7 mouse cellular contexts compared by ENCODE assay signal in the genomic region with DNA sequence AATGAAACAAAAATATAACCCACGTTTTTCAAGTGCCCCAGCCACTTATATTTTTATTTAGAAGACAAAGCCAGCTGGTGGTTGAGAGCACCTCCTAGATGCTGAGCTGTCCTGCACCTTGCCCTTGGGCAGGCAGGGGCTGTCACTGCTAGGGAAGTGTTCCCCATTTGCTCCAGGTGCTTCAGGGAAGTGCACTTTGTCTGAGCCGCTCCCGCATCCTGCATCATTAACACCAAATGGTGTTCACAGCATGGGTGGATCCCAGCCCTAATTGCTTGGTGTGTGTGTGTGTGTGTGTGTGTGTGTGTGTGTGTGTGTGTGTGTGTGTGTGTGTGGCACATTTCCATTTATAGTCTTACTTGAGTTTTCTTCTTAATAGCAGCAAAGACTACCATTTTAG. TPM values are rescaled to one million over a fixed set of nuclear protein-coding genes. Genes with fewer than 3 reads are reported as not detected.
DNase-seq lines count a peak whose midpoint lies in the region; ATAC-seq and TF ChIP-seq lines count a peak whose summit lies in the region.
"Not testable (repeated sequence)": the region's sequence is repeated elsewhere in the genome, so short reads cannot be mapped to it uniquely, and the experiment has no call there.

No protein-coding gene starts in this region.

- TF ChIP-seq CTCF in stomach, postnatal 0 days (IDR thresholded peaks at IDR 0.05; ENCODE audit: low read depth), result not testable (repeated sequence)

- H3K27ac ChIP-seq in intestine, embryonic 15.5 days; stomach, postnatal 0 days (replicated peaks): not testable (repeated sequence)
- peak overlapping the region; percentile 51; the same call in 1 of the 2 replicates for H3K27ac ChIP-seq in liver, embryonic 15.5 days (replicated peaks)

- not testable (repeated sequence) for H3K27me3 ChIP-seq in erythroblast, embryonic 14.5 days (ENCODE audit: control insufficient read depth); intestine, embryonic 15.5 days (replicated peaks); liver, embryonic 15.5 days; stomach, postnatal 0 days (ENCODE audit: control insufficient read depth, insufficient read depth, low read length)

- H3K4me1 ChIP-seq in erythroblast, embryonic 14.5 days (ENCODE audit: control insufficient read depth), result peaks cover 82% of the 10 kb centered on the region
- H3K4me1 ChIP-seq in intestine, embryonic 15.5 days (replicated peaks); stomach, postnatal 0 days (replicated peaks; ENCODE audit: control insufficient read depth, insufficient read depth): not testable (repeated sequence)
- peaks cover 68% of the 10 kb centered on the region for H3K4me1 ChIP-seq in liver, embryonic 15.5 days (replicated peaks)

- peak overlapping the region; percentile 35 for H3K4me3 ChIP-seq in erythroblast, embryonic 14.5 days (replicated peaks)
- not testable (repeated sequence) for H3K4me3 ChIP-seq in intestine, embryonic 15.5 days (replicated peaks); liver, embryonic 15.5 days (replicated peaks); stomach, postnatal 0 days (ENCODE audit: low read depth, low read length)

- H3K36me3 ChIP-seq in erythroblast, embryonic 14.5 days (ENCODE audit: control insufficient read depth), result peaks cover 97% of the 10 kb centered on the region
- peaks cover 15% of the 10 kb centered on the region for H3K36me3 ChIP-seq in intestine, embryonic 15.5 days
- H3K36me3 ChIP-seq in liver, embryonic 15.5 days (replicated peaks), result peaks cover 84% of the 10 kb centered on the region
- not testable (repeated sequence) for H3K36me3 ChIP-seq in stomach, postnatal 0 days (ENCODE audit: control insufficient read depth, insufficient read depth, low read length)

- not testable (repeated sequence) for H3K9me3 ChIP-seq in erythroblast, embryonic 14.5 days (ENCODE audit: control insufficient read depth, low read length); intestine, embryonic 15.5 days; liver, embryonic 15.5 days (replicated peaks); stomach, postnatal 0 days (ENCODE audit: control insufficient read depth, low read length)

- WGBS in intestine, embryonic 15.5 days, result 67% methylated on average over 3 of the region's 3 CpGs
- 80% methylated on average over 3 of the region's 3 CpGs for WGBS in liver, embryonic 15.5 days (ENCODE audit: insufficient replicate concordance)
- 65% methylated on average over 3 of the region's 3 CpGs for WGBS in stomach, postnatal 0 days

- H3K4me2 ChIP-seq in intestine, embryonic 15.5 days (replicated peaks); stomach, postnatal 0 days (replicated peaks; ENCODE audit: low read depth): not testable (repeated sequence)
- H3K4me2 ChIP-seq in liver, embryonic 15.5 days, result peak overlapping the region; percentile 36; the same call in 1 of the 2 replicates

- DNase-seq in ZHBTc4 (ENCODE audit: low read depth, low spot score), result peak; percentile 29
- DNase-seq in cerebellum, postnatal 10 days, result peak; percentile 10 to 20
- peak; percentile 18 for DNase-seq in liver
- DNase-seq in stomach, postnatal 0 days (ENCODE audit: low spot score), result peak; percentile 27

- TF ChIP-seq EP300 in stomach, postnatal 0 days (optimal IDR thresholded peaks at IDR 0.05), result not testable (repeated sequence)

- not testable (repeated sequence) for H3K9ac ChIP-seq in intestine, embryonic 15.5 days; liver, embryonic 15.5 days; stomach, postnatal 0 days (ENCODE audit: low read length)

- ATAC-seq in intestine, embryonic 15.5 days, result 0 out of 2 replicates have a peak, but pooled peaks have one; percentile 45
- ATAC-seq in liver, embryonic 15.5 days (ENCODE audit: insufficient read depth); stomach, postnatal 0 days (ENCODE audit: low FRiP score, low TSS enrichment): not testable (repeated sequence)

RNA-seq across cellular contexts. Expression of gene Nusap1, which starts 16.5 kb away (rescaled TPM):
- 1.8 and 1.9 TPM in 2 replicates for polyA plus RNA-seq in erythroblast, embryonic 14.5 days (2012)
- polyA plus RNA-seq in intestine, embryonic 15.5 days (2015; fragmentation: Nextera tagmentation; extraction: Ambion mirVana), result 56.6 and 65.4 TPM in 2 replicates
- polyA plus RNA-seq in liver, embryonic 15.5 days (2015; fragmentation: Nextera tagmentation; extraction: Ambion mirVana), result 88.1 and 94.0 TPM in 2 replicates
- 17.6 and 23.7 TPM in 2 replicates for polyA plus RNA-seq in stomach, postnatal 0 days (2015; fragmentation: Nextera tagmentation; extraction: Ambion mirVana)

RNA-seq across cellular contexts. Expression of gene Oip5, which starts 16.7 kb away (rescaled TPM):
- 3.6 and 6.2 TPM in 2 replicates for polyA plus RNA-seq in erythroblast, embryonic 14.5 days (2012)
- polyA plus RNA-seq in intestine, embryonic 15.5 days (2015; fragmentation: Nextera tagmentation; extraction: Ambion mirVana), result 21.0 and 22.8 TPM in 2 replicates
- polyA plus RNA-seq in liver, embryonic 15.5 days (2015; fragmentation: Nextera tagmentation; extraction: Ambion mirVana), result 34.7 and 37.0 TPM in 2 replicates
- polyA plus RNA-seq in stomach, postnatal 0 days (2015; fragmentation: Nextera tagmentation; extraction: Ambion mirVana), result 8.5 and 9.3 TPM in 2 replicates

RNA-seq across cellular contexts. Expression of gene Chp1, which starts 54.1 kb away (rescaled TPM):
- polyA plus RNA-seq in erythroblast, embryonic 14.5 days (2012), result 2.0 and 2.3 TPM in 2 replicates
- 53.6 and 54.9 TPM in 2 replicates for polyA plus RNA-seq in intestine, embryonic 15.5 days (2015; fragmentation: Nextera tagmentation; extraction: Ambion mirVana)
- polyA plus RNA-seq in liver, embryonic 15.5 days (2015; fragmentation: Nextera tagmentation; extraction: Ambion mirVana), result 56.1 and 62.6 TPM in 2 replicates
- 127 and 134 TPM in 2 replicates for polyA plus RNA-seq in stomach, postnatal 0 days (2015; fragmentation: Nextera tagmentation; extraction: Ambion mirVana)

RNA-seq across cellular contexts. Expression of gene Exd1, which starts 54.1 kb away (rescaled TPM):
- not detected in 2 replicates for polyA plus RNA-seq in erythroblast, embryonic 14.5 days (2012)
- 0.18 and 0.25 TPM in 2 replicates for polyA plus RNA-seq in intestine, embryonic 15.5 days (2015; fragmentation: Nextera tagmentation; extraction: Ambion mirVana)
- polyA plus RNA-seq in liver, embryonic 15.5 days (2015; fragmentation: Nextera tagmentation; extraction: Ambion mirVana), result 0.08 and 0.15 TPM in 2 replicates
- polyA plus RNA-seq in stomach, postnatal 0 days (2015; fragmentation: Nextera tagmentation; extraction: Ambion mirVana), result 0.16 and 0.35 TPM in 2 replicates

Comparison
In these comparisons a context has a peak if more than half of its experiments do, and no peak if none do; other contexts are left out.
1. RNA of gene Chp1, which starts 54.1 kb away (polyA plus RNA-seq): 127 to 134 TPM in stomach, postnatal 0 days, 56.1 to 62.6 TPM in liver, embryonic 15.5 days and 53.6 to 54.9 TPM in intestine, embryonic 15.5 days; 2.0 to 2.3 TPM in erythroblast, embryonic 14.5 days; every median in the first group is over 10 times any median in the second.
2. Peak in every context shown above with its lines, with median percentiles within 50 percentile points of each other: DNase-seq.